Mouse (Mus musculus) adrenal gland, postnatal 25 days (tissue): ENCODE results near the gene Sez6. TPM values are rescaled to one million over a fixed set of nuclear protein-coding genes. Genes with fewer than 3 reads are reported as not detected.
A peak's percentile ranks its signal among the peaks of the same experiment; 100 is the strongest.

ENCODE experiments used
- DNase-seq: peaks from one replicate; pipeline ENCODE4 v3.0.0; 2021; ENCODE audit warnings: mixed read lengths
- total RNA-seq: library from RNA; stranded (reverse); gene quantifications from 2 replicates; pipeline ENCODE4 v1.2.3, GENCODE M21; 2021

Sez6 gene
- total RNA-seq, 1 experiment from 2014 or later, result 2.7 TPM

DNA sequence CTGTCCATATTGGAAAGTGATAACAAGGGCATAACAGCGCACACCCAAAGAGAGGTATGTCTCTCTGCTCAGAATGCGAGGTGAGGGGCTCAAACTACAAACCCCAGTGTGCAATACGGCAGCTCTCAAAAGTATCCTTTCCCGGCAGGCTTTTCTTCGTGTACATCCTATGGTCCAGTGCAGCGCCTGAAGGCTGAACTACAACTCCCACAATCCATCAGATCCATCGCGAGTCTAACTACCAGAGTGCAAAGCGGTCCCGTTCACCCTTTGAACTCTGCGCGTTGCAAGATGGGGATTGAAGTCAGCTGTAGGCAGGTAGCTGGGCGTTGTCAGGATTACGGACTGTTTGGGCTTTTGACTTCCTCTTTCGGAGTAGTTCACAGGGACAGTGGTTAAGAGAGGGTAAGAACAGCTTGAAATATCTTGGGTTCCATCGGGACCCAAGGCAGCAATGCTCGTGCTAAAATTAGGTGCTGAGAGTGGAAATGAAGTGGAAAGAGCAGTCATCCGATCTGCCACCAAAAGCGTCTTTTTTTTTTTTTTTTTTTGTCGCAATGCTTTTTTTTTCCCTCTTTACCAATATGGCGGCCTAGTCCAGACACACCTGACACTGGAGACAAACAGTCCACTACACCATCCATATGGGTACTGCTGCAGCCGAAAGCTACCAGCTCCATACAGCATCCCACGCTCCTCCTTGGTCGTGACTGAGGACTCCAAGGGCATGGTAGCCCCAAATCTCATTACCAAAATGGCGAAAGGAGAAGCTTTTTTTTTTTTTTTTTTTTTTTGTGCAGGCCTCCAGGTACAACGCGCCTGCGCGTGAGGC, 51.2 kb downstream of the Sez6 start:
- peak; percentile 81 for DNase-seq

DNA sequence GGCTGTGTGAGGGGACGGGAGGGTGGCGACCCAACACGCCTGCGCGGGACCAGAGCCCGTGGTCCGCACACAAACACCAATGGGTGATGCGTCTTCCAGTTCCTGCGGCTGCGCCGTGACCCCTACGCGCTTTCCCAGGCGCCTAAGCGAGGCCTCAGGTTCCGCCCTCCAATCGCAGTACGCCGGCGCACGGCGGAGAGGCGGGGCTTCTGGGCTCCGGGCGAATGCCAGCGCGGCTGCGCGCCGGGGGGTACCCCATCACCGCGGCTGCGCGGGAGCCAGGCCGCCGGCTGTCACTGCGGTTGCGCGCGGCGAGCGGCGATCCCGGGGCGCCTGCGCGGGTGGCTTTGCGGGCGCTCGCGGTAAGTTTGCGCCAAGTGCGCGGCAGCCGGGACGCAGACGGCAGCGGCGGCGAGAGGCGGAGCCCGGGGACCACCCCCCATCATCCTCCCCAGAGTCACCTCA, 51.9 kb downstream of the Sez6 start, which contains the start of gene Phf12:
Gene Phf12 (plus strand): TSS at position 314 of the 465 bp plus-strand sequence.
- DNase-seq, result peak; percentile 99

DNA sequence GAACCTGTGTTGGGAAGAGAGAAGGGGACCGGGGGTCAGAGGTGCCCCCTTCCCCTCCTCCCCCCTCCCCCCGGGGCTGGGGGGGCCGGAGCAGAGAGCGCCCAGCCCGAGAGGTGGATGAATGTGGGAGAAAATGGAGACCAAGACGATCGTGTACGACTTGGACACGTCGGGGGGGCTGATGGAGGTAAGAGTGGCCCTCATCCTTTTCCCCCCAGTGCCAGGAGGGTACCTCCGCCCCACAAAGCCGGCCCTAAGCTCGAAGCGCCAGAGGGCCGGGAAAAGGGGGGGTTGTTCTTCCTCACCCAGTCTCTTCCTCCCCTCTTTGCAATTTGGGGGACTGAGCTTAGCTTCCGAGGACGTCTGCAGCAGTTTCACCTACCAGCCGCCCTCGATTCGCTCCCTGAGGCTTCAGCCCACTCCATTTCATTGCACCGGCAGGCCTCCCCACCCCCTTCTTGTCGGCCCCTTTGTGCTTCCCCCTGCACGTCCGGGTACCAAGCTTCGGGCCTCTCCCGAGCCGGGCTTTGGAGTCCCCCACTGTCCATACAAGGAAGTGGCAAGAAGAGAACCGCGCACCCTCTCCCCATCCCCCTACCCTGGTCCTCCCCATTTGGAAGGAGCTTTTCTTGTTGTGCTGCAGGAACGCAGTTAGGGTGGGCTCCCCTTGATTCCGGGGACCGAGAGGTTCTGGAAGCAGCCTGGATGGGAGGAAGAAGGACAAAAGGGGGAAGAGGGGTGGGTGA, 52.8 kb downstream of the Sez6 start:
- DNase-seq, result peak; percentile 50

DNA sequence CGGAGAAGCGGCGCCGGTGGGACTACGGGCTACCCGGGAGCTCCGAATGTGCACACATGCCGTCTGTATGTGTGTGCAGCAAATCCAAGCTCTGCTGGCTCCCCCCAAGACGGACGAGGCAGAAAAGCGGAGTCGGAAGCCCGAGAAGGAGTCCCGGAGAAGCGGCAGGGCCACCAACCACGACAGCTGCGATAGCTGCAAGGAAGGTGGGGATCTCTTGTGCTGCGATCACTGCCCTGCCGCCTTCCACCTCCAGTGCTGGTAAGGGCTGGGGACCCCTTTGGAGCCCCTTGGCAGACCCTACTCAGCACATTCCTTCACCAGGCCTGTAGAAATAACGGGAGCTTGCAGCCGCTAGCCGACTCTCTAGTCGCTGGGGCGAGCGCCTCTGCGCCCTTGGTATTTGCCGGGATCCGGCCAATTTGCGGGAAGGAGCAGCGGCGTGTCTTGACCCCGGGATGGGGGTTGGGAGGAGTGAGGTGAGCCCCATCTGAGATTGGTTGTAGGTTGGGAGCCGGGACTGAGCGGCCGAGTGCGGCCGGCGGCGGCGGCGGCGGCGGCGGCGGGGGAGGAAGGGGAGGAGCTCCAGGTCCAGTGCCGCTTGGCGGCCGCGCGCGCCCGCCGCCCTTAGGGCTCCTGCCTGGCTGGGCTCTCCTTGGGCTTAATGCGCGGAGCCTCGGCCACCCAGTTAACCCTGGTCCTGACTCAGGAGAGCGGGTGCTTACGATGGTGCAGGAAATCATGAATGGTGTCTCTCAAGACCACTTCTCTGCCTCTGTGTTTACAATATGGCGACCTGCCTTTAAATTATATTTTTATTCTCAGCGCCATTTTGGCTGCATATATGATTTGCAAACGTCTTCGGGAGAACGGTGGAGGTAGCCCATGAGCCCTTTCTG, 53.6 kb downstream of the Sez6 start:
- peak; percentile 77 for DNase-seq

DNA sequence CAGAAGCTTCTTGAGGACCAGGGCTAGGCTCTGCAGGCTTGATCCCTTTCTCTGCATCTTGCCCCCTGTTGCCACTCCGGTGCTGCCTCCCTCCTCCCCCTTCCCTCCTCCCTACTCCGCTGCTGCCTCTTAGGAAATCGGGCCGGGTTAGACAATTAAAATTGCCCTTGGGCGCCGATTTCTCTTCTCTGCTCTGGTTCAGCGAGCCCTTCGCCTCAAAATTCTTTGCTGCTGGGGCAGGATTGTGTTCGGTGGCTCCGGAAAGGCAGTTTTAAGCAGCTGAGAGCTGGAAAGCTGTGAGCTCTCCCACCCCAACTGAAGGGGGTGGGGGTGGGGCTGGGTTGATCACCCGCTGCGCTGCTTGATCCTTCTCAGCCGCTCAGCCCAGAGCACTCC, 54.2 kb downstream of the Sez6 start:
- DNase-seq, result peak; percentile 54

DNA sequence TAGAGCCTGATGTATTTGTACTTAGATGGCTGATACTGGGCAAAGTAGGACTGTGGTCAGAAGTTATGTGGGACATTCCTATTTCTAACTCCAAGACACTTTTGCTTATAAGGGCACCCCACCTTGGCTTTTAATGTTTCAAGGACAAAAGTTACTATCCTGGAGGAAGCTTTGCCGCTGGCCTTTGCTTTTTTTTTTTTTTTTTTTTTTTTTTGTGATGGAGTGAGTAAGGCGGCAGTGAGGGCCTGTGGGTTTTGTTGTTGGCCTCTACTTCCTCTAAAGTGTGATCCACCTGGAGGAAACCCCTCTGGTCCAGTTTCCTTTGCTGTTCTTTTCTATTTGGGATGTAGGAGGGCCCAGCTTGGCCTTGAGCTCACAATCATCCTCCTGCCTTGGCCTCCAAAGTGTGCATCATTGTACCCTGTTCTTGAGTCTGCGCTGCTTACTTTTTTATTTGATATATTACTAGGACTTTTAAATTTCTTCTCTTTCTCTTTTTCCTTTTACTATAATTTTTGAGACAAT, 55.0 kb downstream of the Sez6 start:
- no peak for DNase-seq

DNA sequence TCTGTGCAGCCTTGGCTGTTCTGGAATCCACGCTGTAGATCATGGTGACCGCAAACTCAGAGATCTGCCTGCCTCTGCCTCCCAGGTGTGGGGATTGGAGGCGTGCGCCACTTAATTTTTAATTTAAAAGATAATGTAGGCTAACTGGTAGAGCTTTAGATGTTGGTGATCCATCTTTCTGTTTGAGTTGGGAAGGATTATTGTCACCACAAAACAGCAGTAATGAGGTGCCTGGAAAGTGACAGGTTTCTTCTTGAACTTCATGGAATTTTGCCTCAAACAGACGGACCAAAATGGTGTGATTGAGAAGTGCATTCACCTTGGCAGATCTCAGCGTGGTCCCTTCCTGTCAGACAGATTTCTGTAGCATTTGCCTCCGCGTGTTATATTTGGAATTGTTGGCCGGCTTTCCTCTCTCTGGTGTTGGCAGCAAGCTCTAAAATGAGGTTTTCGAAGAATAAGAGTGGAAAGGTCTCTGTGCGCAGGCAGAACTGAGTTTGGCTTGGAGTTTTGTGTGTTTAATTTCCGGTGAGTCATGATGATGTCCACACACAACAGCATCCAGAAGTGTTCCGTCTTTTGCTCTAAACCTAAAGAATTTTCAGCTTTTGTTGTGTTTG, 58.6 kb downstream of the Sez6 start:
- DNase-seq, result no peak

DNA sequence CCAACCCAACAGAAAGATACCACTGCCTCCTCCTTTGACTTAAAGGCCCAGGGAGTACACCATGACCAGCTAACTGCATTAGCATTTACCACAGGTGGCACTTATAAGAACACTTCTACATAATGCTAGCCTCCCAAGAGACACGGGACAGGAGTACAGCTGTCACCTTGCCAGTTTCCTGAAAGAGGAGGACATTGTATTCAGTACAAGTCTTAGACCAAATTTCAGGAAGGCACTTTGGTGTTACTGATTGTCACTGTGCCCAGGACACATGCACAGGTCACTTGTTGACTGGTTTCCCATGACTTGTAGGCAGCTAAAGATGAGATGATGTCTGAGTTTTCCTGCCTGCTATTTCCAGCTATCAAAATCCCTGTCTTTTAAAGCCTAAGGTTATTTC, 65.0 kb downstream of the Sez6 start:
- DNase-seq, result no peak

DNA sequence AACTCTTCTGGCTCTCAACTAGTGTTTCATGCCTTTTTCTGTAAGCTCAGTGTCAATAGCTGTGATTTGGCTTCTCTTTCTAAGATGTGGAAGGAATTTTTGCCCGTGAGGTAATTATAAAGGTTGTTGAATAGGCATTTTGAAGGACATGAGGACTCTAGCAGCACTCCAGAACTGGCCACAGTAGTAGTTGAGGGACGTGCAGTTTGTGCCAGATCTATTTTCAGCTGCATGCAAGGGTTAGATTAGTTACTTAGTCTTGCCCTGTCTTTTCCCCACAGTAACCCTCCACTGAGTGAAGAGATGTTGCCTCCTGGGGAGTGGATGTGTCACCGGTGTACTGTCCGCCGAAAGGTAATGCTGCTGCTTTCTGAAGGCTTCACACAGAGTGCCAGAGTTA, 75.8 kb downstream of the Sez6 start:
- DNase-seq, result no peak

DNA sequence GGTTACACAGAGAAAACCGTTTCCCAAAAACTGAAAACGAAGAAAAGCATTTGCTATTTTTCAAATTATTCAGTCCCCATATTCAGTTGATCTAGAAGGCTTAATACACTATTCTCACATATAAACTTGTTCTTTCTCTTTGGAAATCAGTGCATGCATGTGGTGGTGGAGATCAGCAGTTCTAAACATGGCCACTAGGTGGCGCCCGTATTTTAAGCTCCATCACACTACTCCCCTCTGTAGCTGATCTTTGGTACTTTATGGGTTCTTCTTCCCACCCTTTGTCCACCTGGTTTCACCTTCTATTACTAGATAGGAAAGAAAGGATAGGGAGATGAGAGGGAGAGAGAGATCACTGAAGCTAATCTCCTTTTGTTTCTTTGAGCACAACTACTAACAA, 89.1 kb downstream of the Sez6 start:
- DNase-seq, result peak; percentile 72

DNA sequence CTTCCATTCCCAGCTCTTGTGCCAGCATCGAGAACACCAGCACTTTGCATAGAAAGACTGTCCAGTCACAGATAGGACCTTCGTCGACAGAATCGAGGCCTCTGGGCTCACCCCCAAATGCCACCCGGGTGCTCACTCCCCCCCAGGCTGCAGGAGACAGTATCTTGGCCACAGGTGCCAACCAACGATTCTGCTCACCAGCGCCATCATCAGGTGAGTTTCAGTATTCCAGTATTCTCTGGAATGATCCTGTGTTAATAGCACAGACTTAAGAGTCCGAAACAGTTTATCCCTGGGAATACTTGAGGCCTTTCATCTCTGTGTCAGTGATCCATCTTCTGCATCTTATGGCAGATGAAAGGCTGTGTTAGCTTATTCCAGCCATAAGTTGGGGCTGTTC, 93.0 kb downstream of the Sez6 start:
- no peak for DNase-seq

Other genes starting within 250 kb of the Sez6 start
- gene Nufip2, start 244.6 kb upstream of the Sez6 start, total RNA-seq, result 92.9 and 94.1 TPM in 2 replicates
- gene Cryba1, start 205.5 kb upstream of the Sez6 start, total RNA-seq, result not detected in 2 replicates
- gene Myo18a, start 167.6 kb upstream of the Sez6 start, total RNA-seq, result 60.7 and 84.2 TPM in 2 replicates
- gene Gm10277, start 143.1 kb upstream of the Sez6 start, total RNA-seq, result not detected in 2 replicates
- gene Pipox, start 36.7 kb upstream of the Sez6 start, total RNA-seq, result 3.8 and 4.6 TPM in 2 replicates
- gene Phf12, start 52.0 kb downstream of the Sez6 start, total RNA-seq, result 76.6 and 79.8 TPM in 2 replicates
- gene Dhrs13, start 101.5 kb downstream of the Sez6 start, total RNA-seq, result 18.6 and 19.1 TPM in 2 replicates
- gene Flot2, start 107.1 kb downstream of the Sez6 start, total RNA-seq, result 87.9 and 106 TPM in 2 replicates
- gene Eral1, start 149.6 kb downstream of the Sez6 start, total RNA-seq, result 33.6 and 36.0 TPM in 2 replicates
- gene Fam222b, start 163.9 kb downstream of the Sez6 start, total RNA-seq, result 23.3 and 23.9 TPM in 2 replicates
- 35.6 and 42.3 TPM in 2 replicates for gene Traf4, start 234.8 kb downstream of the Sez6 start, total RNA-seq
- 15.7 and 17.6 TPM in 2 replicates for gene Nek8, start 245.9 kb downstream of the Sez6 start, total RNA-seq
- gene Tlcd1, start 245.9 kb downstream of the Sez6 start, total RNA-seq, result 73.0 and 107 TPM in 2 replicates